Mouse (Mus musculus): ENCODE data around the gene C1qc. TPM values are rescaled to one million over a fixed set of nuclear protein-coding genes. Genes with fewer than 3 reads are reported as not detected.

Gene C1qc
- polyA plus RNA-seq, 1 experiment from 2014 or later: 18.5 TPM

DNA sequence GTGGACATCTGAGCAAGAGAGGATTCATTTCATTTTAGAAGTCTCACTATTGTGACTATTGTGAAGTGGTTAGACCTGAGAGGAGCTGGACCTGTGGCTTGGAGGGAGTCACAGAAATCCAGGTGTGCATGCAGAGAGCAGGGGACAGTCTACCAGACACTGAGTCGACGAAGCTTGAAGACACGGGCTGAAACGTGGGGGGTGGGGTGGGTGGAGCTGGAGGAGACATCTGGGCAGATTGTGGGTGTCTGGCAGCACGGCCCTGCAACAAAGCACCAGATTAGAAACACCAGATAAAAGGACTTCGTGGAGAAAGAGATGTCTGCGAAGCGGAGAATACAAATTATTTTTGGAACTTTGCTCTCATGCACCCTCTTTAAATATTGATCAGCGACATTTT is 29.3 kb downstream of the C1qc start:
- Histone ChIP-seq H3K27ac (peak overlapping the region; percentile 92), H3K27me3 (ENCODE audit: insufficient read depth, poor library complexity, severe bottlenecking) (peaks cover 13% of the 10 kb centered on the region; the same call in 1 of the 2 replicates), H3K36me3 (no peaks in the 10 kb centered on the region), H3K4me1 (replicated peaks) (peaks cover 82% of the 10 kb centered on the region), H3K4me3 (no peak overlapping the region), H3K9me3 (no peaks in the 10 kb centered on the region)
- no peak for DNase-seq (ENCODE audit: low spot score)
- WGBS: 55% methylated on average over 9 of the region's 9 CpGs

DNA sequence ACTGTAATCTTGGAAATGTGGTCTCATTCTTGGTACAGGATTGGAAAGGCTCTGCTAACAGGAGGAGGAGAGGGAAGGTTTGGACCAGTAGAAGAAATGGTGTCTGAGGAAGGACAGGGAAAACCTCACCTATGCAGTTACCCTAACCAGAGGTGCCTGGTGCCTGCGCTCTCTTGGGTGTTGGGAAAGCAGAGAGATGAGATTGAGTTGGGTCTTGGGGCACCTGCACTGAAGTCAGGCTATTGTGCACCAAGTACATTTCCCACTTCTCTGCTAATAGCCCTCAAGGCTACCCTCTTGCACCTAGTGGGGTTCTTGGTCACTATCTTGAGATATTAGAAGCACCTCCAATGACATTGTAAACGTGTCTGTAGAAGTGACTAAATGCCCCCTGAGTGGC is 30.5 kb downstream of the C1qc start:
- H3K9me3 ChIP-seq: no peaks in the 10 kb centered on the region
- no peaks in the 10 kb centered on the region for H3K36me3 ChIP-seq
- H3K27me3 ChIP-seq (ENCODE audit: insufficient read depth, poor library complexity, severe bottlenecking): peaks cover 16% of the 10 kb centered on the region; the same call in 1 of the 2 replicates
- no peak for DNase-seq (ENCODE audit: low spot score)
- H3K4me1 ChIP-seq (replicated peaks): peaks cover 79% of the 10 kb centered on the region
- WGBS: 76% methylated on average over 2 of the region's 2 CpGs
- H3K27ac ChIP-seq: peak overlapping the region; percentile 92
- no peak overlapping the region for H3K4me3 ChIP-seq

DNA sequence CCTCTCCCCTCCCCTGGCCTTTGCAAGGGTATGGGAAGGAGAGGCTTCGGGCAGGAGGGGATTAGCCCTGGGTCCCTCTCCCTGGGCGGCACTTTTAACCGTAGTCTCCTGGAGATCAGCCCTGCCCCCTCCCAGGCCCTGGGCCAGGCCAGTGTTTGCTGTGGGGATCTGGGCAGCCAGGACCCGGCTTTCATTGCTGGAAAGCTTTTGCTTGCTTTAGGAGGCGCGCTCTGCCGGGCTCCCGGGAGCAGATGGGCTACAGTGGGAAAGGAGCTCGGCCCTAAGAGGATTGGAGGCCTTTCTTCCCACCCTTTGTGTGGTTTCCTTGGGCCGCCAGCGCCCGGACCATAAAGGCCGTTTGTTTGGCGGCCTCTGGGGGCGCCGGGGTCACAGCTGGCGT is 31.1 kb downstream of the C1qc start:
- 4% methylated on average over 17 of the region's 17 CpGs for WGBS
- no peaks in the 10 kb centered on the region for H3K36me3 ChIP-seq
- H3K4me3 ChIP-seq: peak overlapping the region; percentile 14
- DNase-seq (ENCODE audit: low spot score): peak; percentile 55
- peaks cover 16% of the 10 kb centered on the region; the same call in 1 of the 2 replicates for H3K27me3 ChIP-seq (ENCODE audit: insufficient read depth, poor library complexity, severe bottlenecking)
- no peaks in the 10 kb centered on the region for H3K9me3 ChIP-seq
- peak overlapping the region; percentile 92 for H3K27ac ChIP-seq
- peaks cover 79% of the 10 kb centered on the region for H3K4me1 ChIP-seq (replicated peaks)

DNA sequence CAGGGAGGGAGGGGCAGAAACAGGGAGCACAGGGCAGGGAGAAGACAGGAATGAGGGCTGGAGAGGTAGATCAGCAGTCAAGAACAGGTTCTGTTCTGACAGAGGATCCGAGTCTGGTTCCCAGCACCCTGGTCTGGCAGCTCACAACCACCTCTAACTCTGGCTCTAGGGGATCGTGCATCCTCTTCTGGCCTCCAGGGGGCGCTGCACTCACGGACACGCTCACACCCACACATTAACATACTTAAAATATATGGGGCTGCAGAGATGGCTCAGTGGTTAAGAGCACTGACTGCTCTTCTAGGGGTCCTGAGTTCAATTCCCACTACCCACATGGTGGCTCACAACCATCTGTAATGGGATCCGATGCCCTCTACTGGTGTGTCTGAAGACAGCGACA is 32.8 kb downstream of the C1qc start:
- no peak for DNase-seq (ENCODE audit: low spot score)
- H3K36me3 ChIP-seq: no peaks in the 10 kb centered on the region
- H3K27ac ChIP-seq: 0 out of 2 replicates have a peak overlapping the region, but pooled peaks have one; percentile 8
- H3K4me1 ChIP-seq (replicated peaks): peaks cover 68% of the 10 kb centered on the region
- no peak overlapping the region for H3K4me3 ChIP-seq
- WGBS: 81% methylated on average over 7 of the region's 7 CpGs
- H3K9me3 ChIP-seq: no peaks in the 10 kb centered on the region
- peaks cover 16% of the 10 kb centered on the region; the same call in 1 of the 2 replicates for H3K27me3 ChIP-seq (ENCODE audit: insufficient read depth, poor library complexity, severe bottlenecking)

DNA sequence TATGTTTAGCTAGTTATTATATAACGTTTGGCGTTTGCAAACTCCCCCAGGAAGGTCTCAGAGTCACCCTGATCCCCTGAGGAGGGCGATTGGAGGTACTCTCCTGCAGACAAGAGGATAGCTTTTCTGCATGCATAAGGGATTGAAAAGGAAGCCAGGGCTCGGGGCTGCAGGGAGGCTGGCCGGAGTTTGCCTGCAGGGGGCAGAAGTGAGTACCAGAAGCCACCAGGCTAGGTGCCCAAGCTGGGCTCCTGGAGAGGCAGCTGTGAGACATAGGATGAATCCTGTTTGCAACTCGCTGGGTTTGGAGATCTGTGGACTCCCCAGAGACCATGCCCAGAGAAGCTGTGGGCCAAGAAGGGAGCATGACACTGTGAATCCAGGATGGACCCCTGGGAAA is 37.8 kb downstream of the C1qc start:
- H3K4me1 ChIP-seq (replicated peaks): peaks cover 23% of the 10 kb centered on the region
- 0 out of 2 replicates have a peak, but pooled peaks cover 6% of the 10 kb centered on the region for H3K27me3 ChIP-seq (ENCODE audit: insufficient read depth, poor library complexity, severe bottlenecking)
- H3K27ac ChIP-seq: 0 out of 2 replicates have a peak overlapping the region, but pooled peaks have one; percentile 9
- H3K9me3 ChIP-seq: no peaks in the 10 kb centered on the region
- 32% methylated on average over 6 of the region's 6 CpGs for WGBS
- no peak overlapping the region for H3K4me3 ChIP-seq
- no peaks in the 10 kb centered on the region for H3K36me3 ChIP-seq
- DNase-seq (ENCODE audit: low spot score): peak; percentile 47

DNA sequence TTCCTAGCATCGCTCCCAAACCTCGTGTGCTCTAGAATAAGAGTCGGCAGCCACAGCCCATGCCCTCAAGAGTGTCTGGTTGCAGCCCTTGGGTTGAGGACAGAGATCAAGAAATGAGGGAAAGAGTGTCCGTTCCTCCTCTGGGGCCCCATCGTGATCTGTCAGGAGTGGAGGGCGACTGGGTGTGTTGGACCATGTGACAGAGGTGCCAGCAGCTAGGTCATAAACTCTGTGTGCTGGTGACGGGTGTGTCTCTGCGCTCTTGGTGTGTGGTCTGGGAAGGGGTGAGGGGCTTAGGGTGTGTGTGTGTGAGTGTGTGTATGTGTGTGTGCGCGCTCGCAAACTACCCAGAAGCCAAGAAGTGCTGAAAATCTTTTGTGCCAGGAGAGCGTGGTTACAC is 39.9 kb downstream of the C1qc start:
- no peak overlapping the region for H3K27ac ChIP-seq
- H3K4me1 ChIP-seq (replicated peaks): peaks cover 29% of the 10 kb centered on the region
- H3K36me3 ChIP-seq: no peaks in the 10 kb centered on the region
- 0 out of 2 replicates have a peak, but pooled peaks cover 6% of the 10 kb centered on the region for H3K27me3 ChIP-seq (ENCODE audit: insufficient read depth, poor library complexity, severe bottlenecking)
- H3K9me3 ChIP-seq: no peaks in the 10 kb centered on the region
- H3K4me3 ChIP-seq: no peak overlapping the region
- 87% methylated on average over 12 of the region's 12 CpGs for WGBS
- DNase-seq (ENCODE audit: low spot score): no peak

DNA sequence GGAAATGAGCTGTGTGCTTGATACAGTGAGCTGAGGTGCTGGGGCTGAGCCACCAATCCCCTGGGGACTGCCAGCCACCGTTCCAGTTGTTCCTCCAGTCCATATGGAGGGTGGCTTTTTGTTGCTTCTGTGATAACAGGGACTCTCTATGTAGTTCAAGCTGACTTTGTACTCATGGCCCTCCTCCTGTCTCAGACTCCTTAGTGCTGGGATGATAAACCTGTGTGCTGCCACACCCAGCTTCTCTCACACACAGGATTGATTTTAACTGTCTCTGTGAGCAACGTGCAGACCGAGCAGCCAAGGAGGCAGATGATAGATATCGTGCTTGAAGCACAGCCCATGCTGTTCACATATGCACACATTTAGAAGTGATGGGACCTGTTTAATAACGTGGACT is 40.7 kb downstream of the C1qc start:
- no peak for DNase-seq (ENCODE audit: low spot score)
- H3K4me3 ChIP-seq: no peak overlapping the region
- H3K9me3 ChIP-seq: no peaks in the 10 kb centered on the region
- H3K27me3 ChIP-seq (ENCODE audit: insufficient read depth, poor library complexity, severe bottlenecking): 0 out of 2 replicates have a peak, but pooled peaks cover 4% of the 10 kb centered on the region
- H3K27ac ChIP-seq: no peak overlapping the region
- 70% methylated on average over 5 of the region's 5 CpGs for WGBS
- peaks cover 24% of the 10 kb centered on the region for H3K4me1 ChIP-seq (replicated peaks)
- no peaks in the 10 kb centered on the region for H3K36me3 ChIP-seq

DNA sequence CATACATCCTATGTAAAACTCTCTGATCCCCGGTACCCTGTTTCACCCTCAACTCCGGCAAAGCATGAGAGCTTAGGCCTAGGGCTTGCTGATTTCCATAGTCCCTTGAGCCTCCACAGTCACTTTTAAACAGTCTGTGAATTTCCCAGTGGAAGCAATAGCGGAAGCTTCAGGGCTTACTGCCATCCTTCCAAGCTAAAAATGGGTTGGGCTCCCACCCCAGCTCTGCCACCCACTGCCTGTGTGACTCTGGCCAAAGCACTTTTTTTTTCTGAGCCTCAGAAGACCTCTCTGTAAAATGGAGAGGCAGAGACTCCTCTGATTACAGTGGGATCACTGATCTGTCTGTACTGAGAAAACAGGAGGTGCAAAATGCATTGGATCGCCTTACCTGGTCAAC is 44.3 kb downstream of the C1qc start:
- Histone ChIP-seq H3K4me3 (no peak overlapping the region), H3K27ac (peak overlapping the region; percentile 35; the same call in 1 of the 2 replicates), H3K9me3 (no peaks in the 10 kb centered on the region), H3K4me1 (replicated peaks) (peaks cover 19% of the 10 kb centered on the region), H3K27me3 (ENCODE audit: insufficient read depth, poor library complexity, severe bottlenecking) (0 out of 2 replicates have a peak, but pooled peaks cover 4% of the 10 kb centered on the region), H3K36me3 (no peaks in the 10 kb centered on the region)
- no peak for DNase-seq (ENCODE audit: low spot score)
- 76% methylated on average over 4 of the region's 4 CpGs for WGBS

DNA sequence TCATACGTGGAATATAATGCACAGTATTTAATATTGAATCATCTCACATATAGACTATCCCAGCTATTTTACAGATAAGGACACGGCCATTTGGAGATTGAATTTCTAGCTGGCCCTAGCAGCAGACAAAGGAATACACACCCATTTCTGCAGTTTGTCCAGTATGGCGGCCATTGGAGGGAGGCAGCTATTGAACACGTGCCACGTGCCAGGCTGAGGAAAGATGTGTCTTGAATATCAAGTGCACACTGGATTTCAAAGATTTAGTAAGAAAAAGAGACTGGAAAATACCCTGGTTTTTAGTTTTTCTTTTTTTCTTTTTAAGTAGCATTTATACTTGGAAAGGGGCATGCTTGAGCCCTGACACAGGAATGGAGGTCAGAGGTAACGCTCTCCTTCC is 45.7 kb downstream of the C1qc start:
- 86% methylated on average over 6 of the region's 6 CpGs for WGBS
- H3K27ac ChIP-seq: no peak overlapping the region
- no peaks in the 10 kb centered on the region for H3K9me3 ChIP-seq
- H3K4me1 ChIP-seq (replicated peaks): peaks cover 17% of the 10 kb centered on the region
- H3K4me3 ChIP-seq: no peak overlapping the region
- H3K36me3 ChIP-seq: no peaks in the 10 kb centered on the region
- no peak for DNase-seq (ENCODE audit: low spot score)
- H3K27me3 ChIP-seq (ENCODE audit: insufficient read depth, poor library complexity, severe bottlenecking): 0 out of 2 replicates have a peak, but pooled peaks cover under 1% of the 10 kb centered on the region

DNA sequence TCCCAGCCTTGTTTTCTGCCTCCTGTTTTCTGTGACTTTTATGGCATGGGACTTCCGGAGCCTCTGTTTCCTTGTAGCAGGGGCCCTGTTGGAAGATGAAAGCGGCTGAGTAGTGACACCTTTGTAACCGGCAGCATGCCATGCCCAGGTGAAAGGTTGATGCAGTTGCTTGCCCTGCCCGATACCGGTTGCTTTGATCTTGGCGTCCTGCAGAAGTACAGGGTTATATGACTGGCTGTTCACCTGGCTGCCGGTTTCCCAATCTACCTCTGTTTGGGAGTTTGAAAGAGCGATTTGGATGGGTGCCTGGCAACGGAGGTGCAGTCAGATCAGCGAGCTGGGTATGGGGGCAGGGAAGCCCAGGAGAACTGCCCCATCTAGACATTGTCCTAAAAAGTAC is 50.1 kb downstream of the C1qc start:
- 87% methylated on average over 10 of the region's 10 CpGs for WGBS
- Histone ChIP-seq H3K4me1 (replicated peaks) (peaks cover 37% of the 10 kb centered on the region), H3K4me3 (no peak overlapping the region), H3K9me3 (no peaks in the 10 kb centered on the region), H3K36me3 (no peaks in the 10 kb centered on the region), H3K27ac (no peak overlapping the region), H3K27me3 (ENCODE audit: insufficient read depth, poor library complexity, severe bottlenecking) (peaks cover 12% of the 10 kb centered on the region)
- no peak for DNase-seq (ENCODE audit: low spot score)

DNA sequence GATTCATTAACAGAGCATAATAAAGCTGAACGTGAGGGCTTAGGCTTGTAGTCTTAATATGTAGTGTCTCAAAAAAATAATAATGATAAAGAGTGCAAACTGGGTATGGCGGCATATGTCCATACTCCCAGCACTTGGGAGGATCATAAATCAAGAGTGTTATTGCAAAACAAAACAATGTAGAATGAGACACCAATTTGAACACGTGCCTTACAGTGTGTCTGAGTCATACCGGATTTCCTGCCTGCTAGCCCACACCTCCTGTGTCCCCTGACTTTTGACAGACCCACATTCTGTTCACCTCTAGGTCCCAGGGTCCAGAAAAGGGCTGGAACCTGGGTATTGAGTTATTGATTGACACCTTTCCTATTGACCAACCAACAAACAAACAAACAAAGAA is 50.8 kb downstream of the C1qc start:
- H3K9me3 ChIP-seq: no peaks in the 10 kb centered on the region
- WGBS: 90% methylated on average over 4 of the region's 4 CpGs
- peaks cover 43% of the 10 kb centered on the region for H3K4me1 ChIP-seq (replicated peaks)
- no peak for DNase-seq (ENCODE audit: low spot score)
- H3K36me3 ChIP-seq: no peaks in the 10 kb centered on the region
- peaks cover 12% of the 10 kb centered on the region for H3K27me3 ChIP-seq (ENCODE audit: insufficient read depth, poor library complexity, severe bottlenecking)
- no peak overlapping the region for H3K27ac ChIP-seq
- no peak overlapping the region for H3K4me3 ChIP-seq

DNA sequence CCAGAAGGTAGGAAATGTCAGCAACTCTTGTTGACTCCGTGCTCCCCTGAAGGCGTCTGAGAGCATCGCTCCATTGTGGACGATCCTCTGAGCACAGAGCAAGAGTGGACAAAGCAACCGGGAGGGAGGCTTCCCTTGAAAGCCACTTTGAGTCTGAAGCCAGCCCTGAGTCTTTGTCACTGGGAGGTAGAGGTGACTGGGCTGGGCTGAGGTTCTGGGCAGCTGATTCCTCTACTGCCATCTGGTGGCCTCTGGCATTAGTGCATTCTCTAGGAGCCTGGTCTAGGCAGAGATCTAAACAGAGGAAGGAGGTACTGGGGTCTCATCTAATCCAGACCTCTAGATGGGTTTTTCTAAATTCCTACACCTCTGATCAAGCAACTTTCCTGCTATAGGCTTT is 51.8 kb downstream of the C1qc start:
- H3K27me3 ChIP-seq (ENCODE audit: insufficient read depth, poor library complexity, severe bottlenecking): peaks cover 12% of the 10 kb centered on the region
- DNase-seq (ENCODE audit: low spot score): peak; percentile 90
- peaks cover 53% of the 10 kb centered on the region for H3K4me1 ChIP-seq (replicated peaks)
- H3K27ac ChIP-seq: peak overlapping the region; percentile 82
- H3K36me3 ChIP-seq: no peaks in the 10 kb centered on the region
- no peaks in the 10 kb centered on the region for H3K9me3 ChIP-seq
- H3K4me3 ChIP-seq: no peak overlapping the region
- 3% methylated on average over 5 of the region's 5 CpGs for WGBS

Measured in hindbrain, embryonic 10.5 days (tissue).